Comparison of ENCODE assay signal across 19 mouse cellular contexts in the genomic region with DNA sequence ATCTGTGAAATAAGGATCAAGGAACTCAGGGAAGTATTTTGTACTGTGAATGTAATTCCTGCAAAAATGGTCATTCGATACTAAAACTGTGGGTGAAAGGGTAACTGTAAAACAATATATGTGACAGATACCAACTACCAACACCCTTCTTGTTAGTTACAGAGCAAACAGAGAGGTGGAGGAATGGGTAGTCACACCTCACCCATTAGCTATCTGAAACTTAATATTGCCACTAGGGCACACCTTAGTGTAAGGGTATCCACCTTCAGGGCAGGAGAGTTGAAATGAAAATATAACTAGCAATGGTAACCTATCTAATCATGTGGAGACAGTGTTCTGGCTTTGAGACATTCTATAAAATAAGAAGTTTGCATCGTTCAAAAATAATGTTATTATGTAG.
DNase-seq lines count a peak whose midpoint lies in the region; ATAC-seq and TF ChIP-seq lines count a peak whose summit lies in the region.
"Had no signal": no experiment of that assay in that cellular context is flagged by ENCODE, and none has a peak within 500 bp of the region (broad histone marks: within the 10 kb centered on the region; RNA-seq: fewer than 3 reads in every experiment).

No protein-coding gene starts in this region.

- no peak for TF ChIP-seq EP300 in stomach, postnatal 0 days (optimal IDR thresholded peaks at IDR 0.05)

- no peak overlapping the region for H3K27ac ChIP-seq in stomach, embryonic 16.5 days (ENCODE audit: low read length)
- no peak overlapping the region; the same call in 1 of the 2 replicates for H3K27ac ChIP-seq in stomach, postnatal 0 days (replicated peaks)

- no peaks in the 10 kb centered on the region for H3K4me1 ChIP-seq in stomach, embryonic 16.5 days (ENCODE audit: control insufficient read depth, insufficient read depth, low read length)
- H3K4me1 ChIP-seq in stomach, postnatal 0 days (replicated peaks; ENCODE audit: control insufficient read depth, insufficient read depth) = no peaks in the 10 kb centered on the region

- peak; percentile 18; the same call in 1 of the 2 replicates for TF ChIP-seq CTCF in stomach, postnatal 0 days (IDR thresholded peaks at IDR 0.05; ENCODE audit: low read depth)

- 89% methylated on average over 2 of the region's 2 CpGs for WGBS in stomach, embryonic 16.5 days
- 78% methylated on average over 2 of the region's 2 CpGs for WGBS in stomach, postnatal 0 days

- H3K27me3 ChIP-seq in stomach, embryonic 16.5 days (ENCODE audit: control insufficient read depth, insufficient read depth, low read length) = no peaks in the 10 kb centered on the region
- H3K27me3 ChIP-seq in stomach, postnatal 0 days (ENCODE audit: control insufficient read depth, insufficient read depth, low read length) = no peaks in the 10 kb centered on the region
- H3K27me3 ChIP-seq: CH12.LX, Patski had no signal

- no peak overlapping the region for H3K4me2 ChIP-seq in stomach, embryonic 16.5 days (ENCODE audit: low read depth, low read length)
- H3K4me2 ChIP-seq in stomach, postnatal 0 days (replicated peaks; ENCODE audit: low read depth) = no peak overlapping the region

- H3K9ac ChIP-seq in stomach, embryonic 16.5 days (ENCODE audit: low read length) = no peak overlapping the region
- H3K9ac ChIP-seq in stomach, postnatal 0 days (ENCODE audit: low read length) = no peak overlapping the region

- no peaks in the 10 kb centered on the region for H3K9me3 ChIP-seq in stomach, embryonic 16.5 days (replicated peaks; ENCODE audit: control insufficient read depth, low read length)
- H3K9me3 ChIP-seq in stomach, postnatal 0 days (ENCODE audit: control insufficient read depth, low read length) = no peaks in the 10 kb centered on the region
- H3K9me3 ChIP-seq: G1E had no signal

- no peaks in the 10 kb centered on the region for H3K36me3 ChIP-seq in stomach, embryonic 16.5 days (ENCODE audit: control insufficient read depth, insufficient read depth, low read length)
- H3K36me3 ChIP-seq in stomach, postnatal 0 days (ENCODE audit: control insufficient read depth, insufficient read depth, low read length) = no peaks in the 10 kb centered on the region
- H3K36me3 ChIP-seq: G1E had no signal

- no peak overlapping the region for H3K4me3 ChIP-seq in stomach, embryonic 16.5 days (replicated peaks; ENCODE audit: low read length)
- no peak overlapping the region for H3K4me3 ChIP-seq in stomach, postnatal 0 days (ENCODE audit: low read depth, low read length)

- peak; percentile 77; the same call in 1 of the 2 replicates for ATAC-seq in stomach, embryonic 16.5 days (ENCODE audit: insufficient read depth, low FRiP score)
- ATAC-seq in stomach, postnatal 0 days (ENCODE audit: low FRiP score, low TSS enrichment) = peak; percentile 86; the same call in 1 of the 2 replicates
- ATAC-seq: activated CD4-positive, CD25-positive, alpha-beta regulatory T cell, adult 4 months; CD4-positive, CD25-positive, alpha-beta regulatory T cell, adult 4 months; Patski had no signal

- DNase-seq in stomach, postnatal 0 days (ENCODE audit: low spot score) = no peak
- no peak for DNase-seq in retina, embryonic 14.5 days (ENCODE audit: low spot score)
- DNase-seq in urinary bladder, postnatal 25 days (ENCODE audit: low spot score) = no peak
- DNase-seq: adrenal gland, adult 2 months; adrenal gland, adult 8-10 months; adrenal gland, postnatal 10 days; adrenal gland, postnatal 14 days; adrenal gland, postnatal 25 days; adrenal gland, postnatal 36 days; B cell, adult 2 months; cerebellum, adult 11 months; cerebellum, adult 11-12 months; cerebellum, adult 18-20 months had no signal
